Mouse (Mus musculus) left cerebral cortex, adult 18-20 months (tissue): Measurements from ENCODE around the gene Map3k19. TPM values are rescaled to one million over a fixed set of nuclear protein-coding genes. Genes with fewer than 3 reads are reported as not detected.

Source experiments
- total RNA-seq, 2 experiments: library from RNA; stranded (reverse); gene quantifications; 2 replicates each; pipeline ENCODE4 v1.2.3; 2021

Gene Map3k19
- total RNA-seq, 2 experiments from 2014 or later: 6.8 to 9.9 TPM

Other genes starting within 250 kb of the Map3k19 start
- 10 to 100 TPM; 16.5 to 16.6 TPM for gene Tmem163, start 175.5 kb downstream of the Map3k19 start, total RNA-seq
- gene Acmsd, start 125.6 kb downstream of the Map3k19 start, total RNA-seq: not detected
- 10 to 100 TPM; 59.3 to 61.0 TPM for gene Ccnt2, start 80.9 kb downstream of the Map3k19 start, total RNA-seq
- 10 to 100 TPM; 80.9 to 83.2 TPM for gene Rab3gap1, start 13.7 kb upstream of the Map3k19 start, total RNA-seq
- 1 to 10 TPM; 6.9 to 7.4 TPM for gene Zranb3, start 248.0 kb upstream of the Map3k19 start, total RNA-seq
- gene R3hdm1, start 248.3 kb upstream of the Map3k19 start, total RNA-seq: 100 to 1,000 TPM; 409 to 438 TPM